Mouse (Mus musculus) brain, adult 2 months (tissue): Measurements from ENCODE around the gene Flnb.

Experiments
- DNase-seq: peaks from one replicate; pipeline ENCODE4 v3.0.0; 2011; ENCODE audit warnings: low read depth, low spot score

Flnb gene

GRCm38 (mm10) chr14:7944349-7945039, 126.7 kb downstream of the Flnb start:
- DNase-seq = peak; percentile 76

GRCm38 (mm10) chr14:7945261-7945660, 127.5 kb downstream of the Flnb start:
- no peak for DNase-seq

- DNase-seq = no peak
Observed at GRCm38 (mm10) chr14:7951234-7951633, 133.5 kb downstream of the Flnb start.

GRCm38 (mm10) chr14:7952610-7953254, 135.0 kb downstream of the Flnb start:
- no peak for DNase-seq

- DNase-seq = no peak
Observed at GRCm38 (mm10) chr14:7954071-7954471, 136.3 kb downstream of the Flnb start.

- DNase-seq = no peak
Observed at GRCm38 (mm10) chr14:7956427-7956826, 138.7 kb downstream of the Flnb start.

GRCm38 (mm10) chr14:7957049-7957448, 139.3 kb downstream of the Flnb start, which contains the start of gene Gm45521:
TSS of gene Gm45521 (plus strand) at chr14:7957288.
- no peak for DNase-seq

GRCm38 (mm10) chr14:7960616-7961015, 142.9 kb downstream of the Flnb start:
- DNase-seq = peak; percentile 78

GRCm38 (mm10) chr14:7961714-7962113, 144.0 kb downstream of the Flnb start:
- DNase-seq = no peak

- DNase-seq = no peak
Observed at GRCm38 (mm10) chr14:7962626-7963025, 144.9 kb downstream of the Flnb start.

GRCm38 (mm10) chr14:7963160-7963559, 145.4 kb downstream of the Flnb start:
- no peak for DNase-seq

- peak; percentile 89 for DNase-seq
Observed at GRCm38 (mm10) chr14:7964219-7964889, 146.6 kb downstream of the Flnb start.

- DNase-seq = peak; percentile 21
Observed at GRCm38 (mm10) chr14:7971889-7972493, 154.2 kb downstream of the Flnb start.

- no peak for DNase-seq
Observed at GRCm38 (mm10) chr14:7974643-7975042, 156.9 kb downstream of the Flnb start.

- peak; percentile 68 for DNase-seq
Observed at GRCm38 (mm10) chr14:7975177-7975576, 157.4 kb downstream of the Flnb start.

- DNase-seq = no peak
Observed at GRCm38 (mm10) chr14:7977471-7977870, 159.7 kb downstream of the Flnb start.

- DNase-seq = no peak
Observed at GRCm38 (mm10) chr14:7978183-7978582, 160.4 kb downstream of the Flnb start.

GRCm38 (mm10) chr14:7981226-7981625, 163.5 kb downstream of the Flnb start:
- no peak for DNase-seq

GRCm38 (mm10) chr14:7986913-7987312, 169.2 kb downstream of the Flnb start:
- DNase-seq = no peak

GRCm38 (mm10) chr14:7989371-7989770, 171.6 kb downstream of the Flnb start:
- no peak for DNase-seq

- no peak for DNase-seq
Observed at GRCm38 (mm10) chr14:7989961-7990360, 172.2 kb downstream of the Flnb start.

GRCm38 (mm10) chr14:7991108-7991776, 173.5 kb downstream of the Flnb start:
- DNase-seq = no peak
